Mouse (Mus musculus) E14TG2a.4 (cell line): ENCODE results near the gene Clec1a.

ENCODE experiments used
- CTCF ChIP-seq: conservative IDR thresholded peaks from 2 replicates; pipeline ENCODE4 v1.5.1; 2014; ENCODE audit warnings: low read length
- NANOG ChIP-seq: IDR thresholded peaks from 2 replicates; pipeline ENCODE4 v1.6.1; 2014; ENCODE audit warnings: borderline replicate concordance, low read length, mixed read lengths
- POU5F1 ChIP-seq: IDR thresholded peaks from 2 replicates; pipeline ENCODE4 v1.6.1; 2014; ENCODE audit warnings: low read length, borderline replicate concordance

DNA sequence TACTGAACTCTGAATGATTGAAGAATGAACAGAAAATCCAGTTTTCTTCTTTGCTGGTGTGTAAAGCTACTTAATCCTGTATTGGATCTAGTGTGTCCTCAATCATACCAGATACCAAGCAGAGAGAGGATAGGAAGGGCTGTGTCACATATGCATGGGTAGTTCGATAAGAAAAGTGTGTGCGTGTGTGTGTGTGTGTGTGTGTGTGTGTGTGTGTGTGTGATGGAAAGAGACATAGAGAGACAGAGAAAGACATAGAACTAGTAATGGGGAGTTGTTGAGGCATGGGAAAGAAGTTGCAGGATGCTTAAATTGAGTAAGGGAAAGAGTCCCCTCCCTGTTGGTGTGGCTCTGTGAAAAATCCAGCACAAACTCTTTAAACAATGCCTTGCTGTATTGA lies 66.0 kb downstream of the Clec1a start, which contains the start of gene Clec12b:
- TF ChIP-seq NANOG = no peak
- TF ChIP-seq CTCF = no peak
- no peak for TF ChIP-seq POU5F1
